Mouse (Mus musculus) MEL (cell line): ENCODE data around the gene Slc29a1. TPM values are rescaled to one million over a fixed set of nuclear protein-coding genes. Genes with fewer than 3 reads are reported as not detected.

Source experiments
- DNase-seq: peaks from one replicate; pipeline ENCODE4 v3.0.0; 2011; ENCODE audit warnings: low read depth, low spot score
- H3K27ac ChIP-seq: 2 replicates; pipeline ENCODE4 v1.5.1; 2012; ENCODE audit warnings: low read depth, mild to moderate bottlenecking, control low read depth, low read length, moderate library complexity; ENCODE audit not compliant: control insufficient read depth
- H3K27me3 ChIP-seq, 2 experiments: fragments of 150-350 bp in 1 of 2; sonication (generic) in 1 of 2; 2 replicates each; pipeline ENCODE4 v1.6.1; 2012; ENCODE audit warnings: low read length in 2 of 2, mild to moderate bottlenecking in 2 of 2, improper control_type of control experiment in 1 of 2, moderate library complexity in 1 of 2; ENCODE audit not compliant: insufficient read depth in 2 of 2, control insufficient read depth in 1 of 2
- H3K36me3 ChIP-seq, 2 experiments: 2 replicates each; pipeline ENCODE4 v1.6.1; 2012 to 2014; ENCODE audit warnings: low read length in 2 of 2, improper control_type of control experiment in 1 of 2, inconsistent platforms in 1 of 2, mild to moderate bottlenecking in 1 of 2; ENCODE audit not compliant: insufficient read depth in 2 of 2, control insufficient read depth in 1 of 2
- H3K4me1 ChIP-seq, 2 experiments: fragments of 150-350 bp in 1 of 2; sonication (generic) in 1 of 2; 2 replicates each; pipeline ENCODE4 v1.6.1; 2012; ENCODE audit warnings: low read length in 2 of 2, improper control_type of control experiment in 1 of 2, mild to moderate bottlenecking in 1 of 2; ENCODE audit not compliant: insufficient read depth in 2 of 2, control insufficient read depth in 1 of 2
- H3K4me3 ChIP-seq, 2 experiments: fragments of 150-350 bp in 1 of 2; sonication (generic) in 1 of 2; 2 replicates each; pipeline ENCODE4 v1.5.1; 2012; ENCODE audit warnings: low read depth in 2 of 2, low read length in 2 of 2, mild to moderate bottlenecking in 2 of 2, moderate library complexity in 2 of 2, control low read depth in 1 of 2, improper control_type of control experiment in 1 of 2; ENCODE audit not compliant: control insufficient read depth in 1 of 2, insufficient read depth in 1 of 2
- H3K79me2 ChIP-seq: 2 replicates; pipeline ENCODE4 v1.6.1; 2012; ENCODE audit warnings: mild to moderate bottlenecking, low read length, moderate library complexity; ENCODE audit not compliant: control insufficient read depth, poor library complexity, insufficient read depth
- H3K9ac ChIP-seq: 2 replicates; pipeline ENCODE4 v1.6.1; 2012; ENCODE audit warnings: low read depth, mild to moderate bottlenecking, control low read depth, low read length, moderate library complexity; ENCODE audit not compliant: control insufficient read depth, poor library complexity, severe bottlenecking
- H3K9me3 ChIP-seq: fragments of 150-350 bp; sonication (generic); replicated peaks from 2 replicates; pipeline ENCODE4 v1.6.1; 2012; ENCODE audit warnings: mild to moderate bottlenecking, low read length, improper control_type of control experiment, moderate library complexity; ENCODE audit not compliant: insufficient read depth
- BHLHE40 ChIP-seq: IDR thresholded peaks from 2 replicates; pipeline ENCODE4 v1.6.1; 2012; ENCODE audit warnings: low read depth, mild to moderate bottlenecking, inconsistent platforms, low read length, improper control_type of control experiment, borderline replicate concordance
- CHD2 ChIP-seq: IDR thresholded peaks from 2 replicates; pipeline ENCODE4 v1.6.1; 2011; ENCODE audit warnings: low read length, improper control_type of control experiment
- CTCF ChIP-seq, 3 experiments: IDR thresholded peaks in 2 of 3; conservative IDR thresholded peaks in 1 of 3; 2 replicates each; pipeline ENCODE4 v1.5.1; 2011 to 2012; ENCODE audit warnings: low read length in 3 of 3, low read depth in 2 of 3, mild to moderate bottlenecking in 2 of 3, improper control_type of control experiment in 1 of 3, inconsistent platforms in 1 of 3, mixed read lengths in 1 of 3, moderate library complexity in 1 of 3; ENCODE audit not compliant: control insufficient read depth in 1 of 3, insufficient read depth in 1 of 3, poor library complexity in 1 of 3, severe bottlenecking in 1 of 3
- E2F4 ChIP-seq: IDR thresholded peaks from 2 replicates; pipeline ENCODE4 v1.6.1; 2011; ENCODE audit warnings: low read depth, low read length, improper control_type of control experiment, borderline replicate concordance
- EP300 ChIP-seq, 2 experiments: IDR thresholded peaks; 2 replicates each; pipeline ENCODE4 v1.6.1; 2011; ENCODE audit warnings: improper control_type of control experiment in 2 of 2, low read length in 2 of 2, low read depth in 1 of 2, mild to moderate bottlenecking in 1 of 2
- ETS1 ChIP-seq: IDR thresholded peaks from 2 replicates; pipeline ENCODE4 v1.6.1; 2012; ENCODE audit warnings: low read depth, mild to moderate bottlenecking, inconsistent platforms, low read length, improper control_type of control experiment, moderate library complexity
- GABPA ChIP-seq: IDR thresholded peaks from 2 replicates; pipeline ENCODE4 v1.6.1; 2012; ENCODE audit warnings: low read depth, mild to moderate bottlenecking, inconsistent platforms, low read length, improper control_type of control experiment, moderate library complexity
- GATA1 ChIP-seq: IDR thresholded peaks from 2 replicates; pipeline ENCODE4 v1.6.1; 2011; ENCODE audit warnings: low read depth, low read length, improper control_type of control experiment
- HCFC1 ChIP-seq: IDR thresholded peaks from 2 replicates; pipeline ENCODE4 v1.6.1; 2012; ENCODE audit warnings: low read depth, mild to moderate bottlenecking, inconsistent platforms, low read length, improper control_type of control experiment, moderate library complexity
- KAT2A ChIP-seq: conservative IDR thresholded peaks from 2 replicates; pipeline ENCODE4 v1.6.1; 2012; ENCODE audit warnings: low read depth, low read length, improper control_type of control experiment, inconsistent platforms
- MAFK ChIP-seq: IDR thresholded peaks from 2 replicates; pipeline ENCODE4 v1.6.1; 2011; ENCODE audit warnings: low read depth, mild to moderate bottlenecking, low read length, improper control_type of control experiment, borderline replicate concordance
- MAX ChIP-seq: IDR thresholded peaks from 2 replicates; pipeline ENCODE4 v1.6.1; 2011; ENCODE audit warnings: low read length, improper control_type of control experiment
- MAZ ChIP-seq: IDR thresholded peaks from 2 replicates; pipeline ENCODE4 v1.6.1; 2012; ENCODE audit warnings: low read depth, mild to moderate bottlenecking, inconsistent platforms, low read length, improper control_type of control experiment
- MEF2A ChIP-seq: IDR thresholded peaks from 2 replicates; pipeline ENCODE4 v1.6.1; 2014; ENCODE audit warnings: low read depth, mild to moderate bottlenecking, inconsistent platforms, low read length, improper control_type of control experiment; ENCODE audit not compliant: poor library complexity, insufficient replicate concordance, severe bottlenecking; ENCODE audit errors: extremely low read depth
- MXI1 ChIP-seq: IDR thresholded peaks from 2 replicates; pipeline ENCODE4 v1.6.1; 2011; ENCODE audit warnings: mild to moderate bottlenecking, low read depth, low read length, improper control_type of control experiment
- MYB ChIP-seq: IDR thresholded peaks from 2 replicates; pipeline ENCODE4 v1.6.1; 2011; ENCODE audit warnings: mild to moderate bottlenecking, low read depth, low read length, improper control_type of control experiment
- NELFE ChIP-seq: IDR thresholded peaks from 2 replicates; pipeline ENCODE4 v1.6.1; 2011; ENCODE audit warnings: low read depth, low read length, improper control_type of control experiment
- POLR2A ChIP-seq, 2 experiments: IDR thresholded peaks; 2 replicates each; pipeline ENCODE4 v1.6.1; 2011 to 2012; ENCODE audit warnings: low read length in 2 of 2, mild to moderate bottlenecking in 2 of 2, control low read depth in 1 of 2, improper control_type of control experiment in 1 of 2, low read depth in 1 of 2, moderate library complexity in 1 of 2; ENCODE audit not compliant: control insufficient read depth in 1 of 2, insufficient read depth in 1 of 2, poor library complexity in 1 of 2
- POLR2AphosphoS5 ChIP-seq: IDR thresholded peaks from 2 replicates; pipeline ENCODE4 v1.6.1; 2012; ENCODE audit warnings: low read depth, borderline replicate concordance, mild to moderate bottlenecking, inconsistent platforms, low read length, moderate library complexity, mixed read lengths
- RAD21 ChIP-seq: IDR thresholded peaks from 2 replicates; pipeline ENCODE4 v1.6.1; 2011; ENCODE audit warnings: mild to moderate bottlenecking, low read depth, low read length, improper control_type of control experiment
- RCOR1 ChIP-seq: IDR thresholded peaks from 2 replicates; pipeline ENCODE4 v1.6.1; 2012; ENCODE audit warnings: low read depth, mild to moderate bottlenecking, inconsistent platforms, low read length, improper control_type of control experiment
- SMC3 ChIP-seq: IDR thresholded peaks from 2 replicates; pipeline ENCODE4 v1.6.1; 2011; ENCODE audit warnings: low read depth, low read length, improper control_type of control experiment
- UBTF ChIP-seq: IDR thresholded peaks from 2 replicates; pipeline ENCODE4 v1.6.1; 2012; ENCODE audit warnings: low read depth, mild to moderate bottlenecking, inconsistent platforms, low read length, improper control_type of control experiment, moderate library complexity, borderline replicate concordance; ENCODE audit not compliant: insufficient read depth
- USF1 ChIP-seq: IDR thresholded peaks from 2 replicates; pipeline ENCODE4 v1.6.1; 2014; ENCODE audit warnings: low read depth, mild to moderate bottlenecking, inconsistent platforms, low read length, improper control_type of control experiment, moderate library complexity
- USF2 ChIP-seq, 2 experiments: IDR thresholded peaks; 2 replicates each; pipeline ENCODE4 v1.6.1; 2011 to 2012; ENCODE audit warnings: improper control_type of control experiment in 2 of 2, low read length in 2 of 2, borderline replicate concordance in 1 of 2, inconsistent platforms in 1 of 2, low read depth in 1 of 2, mild to moderate bottlenecking in 1 of 2; ENCODE audit not compliant: insufficient read depth in 1 of 2
- ZC3H11A ChIP-seq: IDR thresholded peaks from 2 replicates; pipeline ENCODE4 v1.6.1; 2012; ENCODE audit warnings: low read depth, mild to moderate bottlenecking, inconsistent platforms, low read length, improper control_type of control experiment
- ZKSCAN1 ChIP-seq: IDR thresholded peaks from 2 replicates; pipeline ENCODE4 v1.6.1; 2012; ENCODE audit warnings: low read depth, mild to moderate bottlenecking, inconsistent platforms, low read length, improper control_type of control experiment, moderate library complexity
- ZMIZ1 ChIP-seq: IDR thresholded peaks from 2 replicates; pipeline ENCODE4 v1.6.1; 2012; ENCODE audit warnings: low read depth, mild to moderate bottlenecking, inconsistent platforms, low read length, improper control_type of control experiment, moderate library complexity
- ZNF384 ChIP-seq: IDR thresholded peaks from 2 replicates; pipeline ENCODE4 v1.6.1; 2012; ENCODE audit warnings: low read depth, mild to moderate bottlenecking, inconsistent platforms, low read length, improper control_type of control experiment
- polyA plus RNA-seq, 2 experiments: library from polyadenylated mRNA; stranded (reverse) in 1 of 2; unstranded in 1 of 2; fragments of >175 nt in 1 of 2; fragments of >200 nt in 1 of 2; gene quantifications; 2 replicates each; pipeline versions ENCODE4 v1.2.1 to v1.2.4; 2012; ENCODE audit warnings: low replicate concordance in 2 of 2, low read depth in 1 of 2; ENCODE audit not compliant: insufficient read length in 2 of 2, insufficient read depth in 1 of 2, missing spikeins in 1 of 2
- total RNA-seq: library from RNA; depleted of rRNA; stranded (reverse); fragments of 300-350 nt; gene quantifications from 2 replicates; pipeline ENCODE4 v1.2.3, GENCODE M21; 2012

Gene Slc29a1
- total and polyA plus RNA-seq, 3 experiments, result 238 to 341 TPM; not detected in 1

- Histone ChIP-seq H3K4me3 (no peak overlapping the region), H3K9me3 (no peaks in the 10 kb centered on the region), H3K27ac (no peak overlapping the region), H3K4me1 (peaks cover 0 to 34% of the 10 kb centered on the region in 2 experiments; a peak in 3 of 4 replicates), H3K79me2 (no peaks in the 10 kb centered on the region; the same call in 1 of the 2 replicates), H3K27me3 (peaks cover 0 to 2% of the 10 kb centered on the region in 2 experiments; a peak in 3 of 4 replicates), H3K9ac (no peak overlapping the region), H3K36me3 (peaks cover 0 to 11% of the 10 kb centered on the region in 2 experiments; a peak in 2 of 4 replicates)
- TF ChIP-seq EP300 (IDR thresholded peaks at IDR 0.05; ENCODE audit: low read depth in 1 of 2, low read length in 2 of 2) (no peak), MAX (no peak), MYB (no peak), ZMIZ1 (no peak), CHD2 (no peak)
- DNase-seq, result no peak
Observed at GRCm38 (mm10) chr17:45553065-45553464, 46.3 kb downstream of the Slc29a1 start.

DNA sequence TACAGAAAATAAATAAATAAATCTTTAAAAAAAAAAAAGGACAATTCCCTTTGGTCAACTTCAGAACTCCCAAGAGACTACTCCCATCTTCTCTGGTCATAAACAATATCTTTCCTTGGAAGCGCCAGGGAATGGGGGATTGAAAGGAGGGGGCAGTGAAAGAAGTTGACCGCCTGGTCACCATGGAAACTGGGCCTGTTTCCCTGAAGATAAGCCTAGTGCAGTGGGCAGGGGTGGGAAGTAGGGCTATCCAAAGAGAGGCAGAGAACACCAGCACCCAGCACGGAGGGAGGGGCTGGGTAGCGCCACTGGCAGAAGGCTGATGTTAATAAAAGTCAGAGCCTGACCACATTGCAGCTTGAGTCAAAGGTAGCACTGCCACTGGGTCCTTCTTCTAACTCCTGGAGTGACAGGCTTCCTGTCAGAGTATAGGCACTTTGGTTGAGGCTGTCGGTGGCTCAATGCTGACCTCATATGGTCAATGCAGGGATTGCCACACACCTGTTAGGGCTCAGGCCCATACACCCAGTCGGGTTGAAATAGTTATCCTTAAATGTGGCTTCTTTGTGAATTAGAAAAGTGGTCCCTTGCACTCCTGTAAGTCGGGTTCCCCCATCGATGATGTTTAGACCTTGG, 47.5 kb downstream of the Slc29a1 start:
- peaks cover 0 to 2% of the 10 kb centered on the region in 2 experiments; a peak in 3 of 4 replicates for H3K27me3 ChIP-seq
- H3K36me3 ChIP-seq, result peaks cover 0 to 9% of the 10 kb centered on the region in 2 experiments; a peak in 2 of 4 replicates
- no peak overlapping the region for H3K9ac ChIP-seq
- H3K4me1 ChIP-seq, result peaks cover 0 to 31% of the 10 kb centered on the region in 2 experiments; a peak in 3 of 4 replicates
- H3K79me2 ChIP-seq, result no peaks in the 10 kb centered on the region; the same call in 1 of the 2 replicates
- no peaks in the 10 kb centered on the region for H3K9me3 ChIP-seq
- no peak overlapping the region for H3K4me3 ChIP-seq
- DNase-seq, result peak; percentile 85
- H3K27ac ChIP-seq, result no peak overlapping the region
- peak; percentile 80 to 97 (median 91) for TF ChIP-seq CTCF (IDR thresholded peaks at IDR 0.05 in 2 of 3, conservative IDR thresholded peaks at IDR 0.05 in 1 of 3; ENCODE audit: control insufficient read depth in 1 of 3, insufficient read depth in 1 of 3, low read depth in 2 of 3, low read length in 3 of 3, poor library complexity in 1 of 3, severe bottlenecking in 1 of 3)
- no peak for TF ChIP-seq USF1
- TF ChIP-seq RCOR1, result no peak
- no peak for TF ChIP-seq POLR2A (IDR thresholded peaks at IDR 0.05; ENCODE audit: control insufficient read depth in 1 of 2, insufficient read depth in 1 of 2, low read depth in 1 of 2, low read length in 2 of 2, poor library complexity in 1 of 2)
- no peak for TF ChIP-seq GABPA
- TF ChIP-seq NELFE, result no peak
- TF ChIP-seq GATA1, result 0 out of 2 replicates have a peak, but pooled peaks have one; percentile 2
- no peak for TF ChIP-seq HCFC1
- TF ChIP-seq BHLHE40, result no peak
- no peak for TF ChIP-seq CHD2
- 0 out of 2 replicates have a peak, but pooled peaks have one; percentile 6 for TF ChIP-seq ZKSCAN1
- TF ChIP-seq MXI1, result peak; percentile 36; the same call in 1 of the 2 replicates
- TF ChIP-seq MYB, result no peak
- TF ChIP-seq E2F4, result no peak
- peak; percentile 86 for TF ChIP-seq SMC3
- TF ChIP-seq KAT2A, result no peak
- 0 out of 2 replicates have a peak, but pooled peaks have one; percentile 16 for TF ChIP-seq ZNF384
- TF ChIP-seq USF2 (IDR thresholded peaks at IDR 0.05; ENCODE audit: borderline replicate concordance in 1 of 2, insufficient read depth in 1 of 2, low read depth in 1 of 2, low read length in 2 of 2), result no peak
- no peak for TF ChIP-seq ETS1
- TF ChIP-seq EP300 (IDR thresholded peaks at IDR 0.05; ENCODE audit: low read depth in 1 of 2, low read length in 2 of 2), result no peak
- TF ChIP-seq MAZ, result no peak
- TF ChIP-seq RAD21, result peak; percentile 97
- no peak for TF ChIP-seq MAFK
- no peak for TF ChIP-seq MEF2A
- peak; percentile 88 for TF ChIP-seq ZC3H11A
- TF ChIP-seq POLR2AphosphoS5, result no peak
- TF ChIP-seq UBTF, result no peak
